Mouse (Mus musculus) ovary, postnatal 14 days (tissue): ENCODE data around the gene Skp2.

ENCODE experiments used
- DNase-seq: peaks from one replicate; pipeline ENCODE4 v3.0.0; 2022; ENCODE audit warnings: low spot score

Skp2 gene

GRCm38 (mm10) chr15:9113556-9113955, 41.7 kb downstream of the Skp2 start:
- no peak for DNase-seq

GRCm38 (mm10) chr15:9111648-9112047, 43.6 kb downstream of the Skp2 start:
- no peak for DNase-seq

GRCm38 (mm10) chr15:9110526-9111347, 44.5 kb downstream of the Skp2 start:
- DNase-seq, result no peak

- no peak for DNase-seq
Observed at GRCm38 (mm10) chr15:9106303-9107074, 48.7 kb downstream of the Skp2 start.

GRCm38 (mm10) chr15:9100446-9101077, 54.7 kb downstream of the Skp2 start:
- no peak for DNase-seq

- no peak for DNase-seq
Observed at GRCm38 (mm10) chr15:9096865-9097264, 58.4 kb downstream of the Skp2 start.

GRCm38 (mm10) chr15:9094366-9094750, 60.9 kb downstream of the Skp2 start:
- no peak for DNase-seq

GRCm38 (mm10) chr15:9093598-9094365, 61.4 kb downstream of the Skp2 start:
- DNase-seq, result no peak

GRCm38 (mm10) chr15:9090662-9091061, 64.6 kb downstream of the Skp2 start:
- DNase-seq, result no peak

GRCm38 (mm10) chr15:9089136-9089720, 66.0 kb downstream of the Skp2 start:
- DNase-seq, result no peak

GRCm38 (mm10) chr15:9088683-9089072, 66.5 kb downstream of the Skp2 start:
- no peak for DNase-seq

- DNase-seq, result no peak
Observed at GRCm38 (mm10) chr15:9087895-9088682, 67.1 kb downstream of the Skp2 start.

- DNase-seq, result no peak
Observed at GRCm38 (mm10) chr15:9087421-9087820, 67.8 kb downstream of the Skp2 start.

GRCm38 (mm10) chr15:9086813-9087212, 68.4 kb downstream of the Skp2 start:
- no peak for DNase-seq

- DNase-seq, result no peak
Observed at GRCm38 (mm10) chr15:9082753-9083152, 72.5 kb downstream of the Skp2 start.

GRCm38 (mm10) chr15:9081294-9081693, 73.9 kb downstream of the Skp2 start:
- DNase-seq, result no peak

- no peak for DNase-seq
Observed at GRCm38 (mm10) chr15:9080206-9080605, 75.0 kb downstream of the Skp2 start.

- DNase-seq, result no peak
Observed at GRCm38 (mm10) chr15:9079626-9080025, 75.6 kb downstream of the Skp2 start.

- no peak for DNase-seq
Observed at GRCm38 (mm10) chr15:9078481-9079300, 76.5 kb downstream of the Skp2 start.

GRCm38 (mm10) chr15:9075608-9076200, 79.5 kb downstream of the Skp2 start:
- no peak for DNase-seq
